Mouse (Mus musculus) monocyte, adult 5-6 weeks (primary cell): ENCODE data around the gene Plppr2. TPM values are rescaled to one million over a fixed set of nuclear protein-coding genes. Genes with fewer than 3 reads are reported as not detected.
A peak's percentile ranks its signal among the peaks of the same experiment; 100 is the strongest.

ENCODE experiments used
- ATAC-seq: fragments of 153-309, 156-312 bp; replicated peaks from 2 replicates; pipeline ENCODE4 v1.8.0; 2017; ENCODE audit warnings: mild to moderate bottlenecking; ENCODE audit not compliant: low TSS enrichment, insufficient number of reproducible peaks, severe bottlenecking, poor library complexity, low FRiP score
- total RNA-seq: library from RNA; stranded (forward); fragments of 200-1000, 200-491, 200-594 nt; gene quantifications from 3 replicates; pipeline ENCODE4 v1.2.3, GENCODE M21; 2017

The Plppr2 gene
- total RNA-seq, 1 experiment from 2014 or later = not detected

DNA sequence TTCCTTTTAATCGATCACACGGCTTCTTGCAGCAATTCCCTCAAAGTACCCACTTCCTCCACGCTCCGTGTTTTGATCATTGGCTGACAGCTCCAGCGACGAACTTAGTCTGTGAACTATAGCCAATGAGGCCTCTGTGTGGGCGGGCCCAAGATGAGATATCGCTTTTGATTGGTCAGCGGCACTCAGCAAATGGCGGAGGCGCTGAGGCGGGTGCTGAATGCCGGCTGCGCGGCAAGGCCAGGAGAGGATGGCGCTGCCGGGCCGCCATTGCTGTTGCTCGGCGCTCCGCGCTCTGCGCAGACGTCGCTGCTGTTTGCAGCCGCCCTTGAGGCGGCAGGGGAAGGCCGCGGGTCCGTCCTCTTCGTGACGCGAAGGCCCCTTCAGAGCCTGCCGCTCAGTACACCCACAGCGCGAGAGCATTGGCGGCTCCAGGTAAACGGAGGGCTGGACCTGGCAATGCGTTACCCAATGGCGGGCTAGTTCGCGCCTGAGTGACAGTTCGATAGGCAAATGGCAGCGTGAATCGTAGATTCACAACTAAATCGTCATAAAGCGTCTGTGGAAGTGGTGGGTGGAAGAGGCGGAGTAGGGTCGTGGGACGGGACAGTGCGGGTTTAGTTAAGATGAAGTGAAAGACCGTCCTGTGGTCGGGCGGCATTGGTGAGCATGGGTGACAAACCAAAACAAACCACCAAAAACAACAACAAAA lies 18.9 kb downstream of the Plppr2 start, which contains the start of gene Swsap1:
Swsap1 (plus strand) TSS at position 186 of the 712 bp plus-strand sequence.
- ATAC-seq = peak; percentile 94

DNA sequence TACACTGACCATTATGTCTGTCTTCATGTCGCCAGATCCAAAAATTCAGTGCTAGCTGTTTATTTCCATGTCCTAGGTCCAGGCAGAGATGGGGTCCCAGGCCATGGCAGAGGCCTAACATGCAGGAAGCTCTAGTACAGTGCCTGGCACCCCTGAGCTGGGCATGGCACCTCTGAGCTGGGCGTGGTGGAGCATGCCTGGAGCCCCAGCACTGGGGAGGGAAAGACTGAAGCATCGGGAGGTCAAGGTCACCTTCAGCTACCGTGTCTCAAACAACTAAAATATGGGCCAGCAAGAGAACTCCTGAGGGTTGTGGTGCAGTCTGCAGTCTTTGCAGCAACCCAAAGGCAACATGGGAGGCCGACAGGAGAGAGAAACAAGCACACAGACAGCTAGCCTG lies 21.5 kb downstream of the Plppr2 start:
- ATAC-seq = no peak

DNA sequence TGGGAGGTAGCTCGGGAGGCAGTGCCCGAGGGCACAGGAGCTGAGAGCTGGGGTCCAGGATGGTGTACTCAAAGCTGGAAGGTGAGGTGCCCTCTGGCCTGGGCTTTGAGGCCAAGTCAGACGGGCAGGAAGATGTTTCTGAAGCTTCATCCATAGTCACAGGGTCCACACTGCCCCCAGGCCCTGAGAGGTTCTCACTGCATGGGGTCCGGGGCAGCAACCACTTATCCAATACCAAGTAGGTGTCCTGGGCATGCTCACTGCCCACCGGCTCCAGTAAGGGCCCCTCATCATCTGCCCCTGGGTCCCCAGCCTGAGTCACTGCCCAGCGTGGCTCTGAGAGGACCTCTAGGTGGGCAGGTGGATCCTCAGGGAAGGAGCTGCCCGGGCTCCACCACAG lies 22.4 kb downstream of the Plppr2 start:
- ATAC-seq = no peak

DNA sequence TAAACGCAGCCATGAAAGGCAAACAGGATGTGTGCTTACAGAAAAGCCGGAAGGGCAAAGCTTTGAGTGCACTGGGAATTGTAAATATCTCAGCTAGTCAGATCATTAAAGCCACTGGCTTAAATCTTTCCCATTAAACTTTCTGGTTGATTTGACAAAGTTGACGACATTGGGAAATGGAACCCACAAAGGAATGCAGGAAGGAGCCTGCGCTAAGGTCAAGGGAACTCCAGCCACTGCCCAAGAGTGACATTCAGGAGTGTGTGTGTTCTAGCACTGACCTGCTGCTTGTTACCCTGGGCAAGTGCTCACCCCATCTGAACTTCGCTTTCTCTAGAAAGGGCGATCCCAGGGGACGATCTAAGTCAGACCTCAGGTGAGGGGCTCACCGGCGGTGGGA lies 23.3 kb downstream of the Plppr2 start:
- no peak for ATAC-seq

DNA sequence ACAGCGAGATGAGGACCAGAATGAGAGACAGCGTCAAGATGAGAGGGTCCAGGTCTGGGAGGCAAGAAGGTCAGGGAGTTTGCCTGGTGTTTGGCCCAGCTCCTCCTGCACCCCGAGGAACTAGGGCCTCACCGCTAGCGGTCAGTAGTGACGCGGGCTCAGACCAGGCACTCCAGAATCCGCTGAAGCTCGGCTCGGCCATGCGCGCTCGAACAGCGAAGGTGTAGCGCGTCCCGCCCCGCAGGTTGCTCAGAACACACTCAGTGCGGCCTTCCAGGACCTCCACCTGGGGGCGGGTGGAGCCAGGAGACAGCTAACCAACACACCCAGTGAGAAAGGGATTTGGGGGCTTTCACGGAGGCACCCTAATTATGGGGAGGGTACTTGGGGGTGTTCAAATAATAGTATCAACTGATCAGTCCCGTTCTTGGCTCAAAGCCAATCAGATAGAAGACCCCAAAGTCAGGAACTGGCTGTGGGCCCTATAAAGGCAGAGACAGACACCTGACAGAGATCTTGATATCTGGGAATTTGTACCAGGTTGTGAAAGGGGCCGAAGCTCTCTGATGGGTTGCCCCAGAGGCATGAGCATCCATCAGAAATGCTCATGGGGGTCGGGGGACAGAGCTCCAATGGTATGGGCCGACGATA lies 23.9 kb downstream of the Plppr2 start:
- no peak for ATAC-seq

DNA sequence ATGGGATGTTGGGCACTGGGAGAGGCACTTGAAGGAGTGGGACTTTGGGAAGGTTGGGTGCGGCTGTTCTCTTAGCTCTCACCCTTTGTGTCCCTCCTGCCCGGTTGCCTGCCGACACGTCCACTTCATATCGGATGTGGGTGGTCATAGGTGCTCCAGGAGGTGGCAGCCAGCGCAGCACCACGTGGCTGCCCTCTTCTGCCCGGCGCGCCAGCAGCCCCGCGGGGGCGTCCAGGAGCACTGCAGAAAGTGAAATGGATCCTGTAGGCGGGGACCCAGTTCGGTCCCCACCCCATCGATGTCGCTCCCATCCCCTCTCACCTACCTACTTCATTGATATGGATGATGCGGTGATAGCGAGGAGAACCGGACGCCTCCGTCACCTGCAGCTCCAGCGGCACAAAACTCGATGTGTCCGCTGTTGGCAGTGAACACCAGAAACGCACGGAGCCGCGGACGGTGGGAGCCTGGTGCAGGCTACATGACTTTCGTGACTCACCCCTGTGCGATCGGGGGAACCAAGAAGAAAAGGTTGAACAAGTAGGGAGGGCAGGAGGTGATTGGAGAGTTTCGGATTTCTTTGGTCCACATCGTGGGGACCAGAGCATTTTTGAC lies 24.6 kb downstream of the Plppr2 start:
- no peak for ATAC-seq

DNA sequence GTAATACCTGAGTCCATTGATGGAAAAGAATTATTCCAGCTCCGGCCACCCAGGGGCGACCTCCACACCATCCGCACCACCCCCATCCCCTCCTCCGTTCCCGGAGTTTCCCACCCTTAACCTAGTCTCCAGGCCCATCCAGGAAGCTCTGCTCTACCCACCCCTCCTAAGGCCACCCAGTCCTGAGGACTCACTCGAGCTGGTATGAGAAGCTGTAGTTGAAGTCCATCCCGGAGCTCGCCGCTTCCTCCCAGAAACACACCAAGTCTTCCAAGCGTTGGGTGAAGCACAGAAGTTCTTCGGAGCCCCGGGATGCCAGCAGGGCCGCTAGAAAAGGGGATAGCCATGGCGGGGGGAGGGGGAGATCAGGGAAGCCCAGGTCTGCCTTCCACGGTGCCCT lies 25.2 kb downstream of the Plppr2 start:
- no peak for ATAC-seq

DNA sequence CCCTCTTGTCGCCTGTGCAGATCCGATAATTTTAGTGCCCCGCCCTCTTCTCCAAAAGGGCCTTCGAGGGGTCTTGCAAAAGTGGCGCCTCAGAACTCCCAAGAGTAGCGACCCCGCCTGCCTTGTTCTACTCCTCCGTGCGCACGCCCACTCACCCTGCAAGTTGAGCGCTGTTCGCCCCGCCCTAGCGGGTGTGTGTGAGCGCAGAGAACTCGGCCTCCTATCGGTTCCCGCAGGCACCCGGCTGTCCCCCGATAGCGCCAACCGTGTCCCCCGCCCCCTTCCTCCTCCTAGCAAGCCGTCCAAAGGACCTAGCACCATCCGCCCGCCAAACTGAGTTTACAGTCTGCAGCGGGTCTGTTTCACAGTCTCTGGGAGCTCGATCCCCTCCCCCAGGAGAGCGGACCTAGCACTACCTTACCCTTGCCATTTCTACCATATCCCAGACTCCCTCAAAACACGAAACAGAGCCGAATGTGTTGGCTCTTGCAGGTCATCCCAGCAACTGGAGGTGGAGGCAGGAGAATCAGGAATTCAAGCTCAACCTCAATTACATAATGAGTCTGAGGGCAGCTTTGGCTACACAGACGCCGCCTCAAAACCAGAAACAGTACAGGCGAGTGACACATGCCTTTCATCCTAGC lies 25.7 kb downstream of the Plppr2 start:
- ATAC-seq = no peak

DNA sequence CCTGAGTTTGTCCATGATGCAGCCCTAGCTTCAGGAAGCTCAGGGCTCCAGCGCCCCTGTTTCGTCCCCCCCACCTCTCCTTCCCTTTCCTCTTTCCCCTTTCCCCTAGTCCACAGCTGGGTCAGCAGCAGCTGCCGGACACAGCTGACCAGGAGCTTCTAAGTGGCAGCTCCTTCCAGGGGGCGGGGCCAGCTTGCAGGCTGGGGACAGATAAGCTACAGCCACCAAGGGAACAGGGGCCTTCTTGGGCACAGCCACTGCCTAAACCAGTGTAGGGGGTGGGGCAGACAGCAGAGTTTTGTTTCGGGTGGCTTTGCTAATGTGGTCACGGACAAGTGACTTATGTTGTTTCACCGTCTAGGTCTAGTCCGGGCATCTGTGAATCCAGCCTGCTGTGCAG lies 26.6 kb downstream of the Plppr2 start, which contains the start of gene Epor:
Epor (minus strand) TSS at position 90 of the 400 bp plus-strand sequence.
- no peak for ATAC-seq

DNA sequence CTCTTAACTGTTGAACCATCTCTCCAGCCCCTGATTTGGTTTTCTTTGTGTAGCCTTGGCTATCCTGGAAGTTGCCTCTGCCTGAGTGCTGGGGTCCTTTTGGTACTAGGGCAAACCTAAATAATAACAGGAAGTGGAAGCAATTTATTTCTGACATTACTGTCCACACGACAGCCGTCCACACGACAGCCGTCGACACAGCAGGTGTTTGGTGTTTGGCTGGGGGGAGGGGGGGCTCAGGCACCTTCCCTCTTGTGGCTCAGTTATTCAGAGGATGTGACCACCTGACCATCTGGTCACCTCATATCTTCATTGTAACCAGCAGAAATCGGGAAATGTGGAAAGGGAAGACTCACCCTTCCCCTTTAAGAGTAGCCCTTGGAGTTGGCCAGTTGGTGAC lies 32.0 kb downstream of the Plppr2 start:
- ATAC-seq = no peak

DNA sequence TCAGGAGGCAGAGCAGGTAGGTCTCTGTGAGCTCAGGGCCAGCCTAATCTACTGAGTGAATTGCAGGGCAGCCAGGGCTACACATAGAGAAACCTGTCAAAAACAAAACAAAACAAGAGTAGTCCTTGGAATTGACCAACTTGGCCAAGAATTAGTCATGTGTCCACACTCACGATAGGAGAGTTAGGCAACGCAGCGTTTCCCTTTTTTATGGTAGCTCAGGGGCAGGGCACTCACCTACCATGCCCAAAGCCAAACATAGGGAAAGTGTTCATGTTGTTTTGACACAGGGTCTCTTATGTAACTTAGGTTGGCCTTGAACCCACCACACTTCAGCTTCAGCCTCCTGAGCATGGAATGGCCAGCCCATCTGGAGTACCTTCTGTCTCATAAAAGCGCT lies 32.5 kb downstream of the Plppr2 start:
- ATAC-seq = no peak

DNA sequence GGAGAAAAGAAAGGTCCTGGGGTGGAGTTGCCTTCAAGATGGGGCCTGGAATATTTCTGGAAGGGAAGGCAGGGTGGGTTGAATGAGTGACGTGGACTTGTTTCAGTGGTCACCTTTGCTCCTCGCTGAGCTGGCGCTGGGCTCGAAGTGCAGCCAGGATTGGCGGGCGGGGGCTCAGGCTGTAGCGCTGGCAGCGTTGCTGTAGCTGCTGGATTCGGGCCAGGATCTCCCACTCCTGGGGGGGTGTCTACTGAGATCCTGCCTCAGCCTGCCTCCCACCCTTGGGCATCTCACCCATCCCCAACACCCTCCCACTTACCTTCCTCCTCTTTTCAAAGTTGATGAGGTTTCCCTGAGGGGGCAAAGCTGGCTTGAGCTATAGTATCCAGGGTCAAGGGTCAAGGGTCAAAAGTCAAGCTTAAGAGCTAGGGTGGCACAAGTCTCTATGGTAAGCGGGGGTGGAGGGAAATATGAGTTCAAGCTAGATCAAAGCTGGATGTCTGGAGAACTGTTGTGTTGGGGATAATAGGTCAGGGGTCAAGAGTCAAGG lies 39.9 kb downstream of the Plppr2 start:
- no peak for ATAC-seq

DNA sequence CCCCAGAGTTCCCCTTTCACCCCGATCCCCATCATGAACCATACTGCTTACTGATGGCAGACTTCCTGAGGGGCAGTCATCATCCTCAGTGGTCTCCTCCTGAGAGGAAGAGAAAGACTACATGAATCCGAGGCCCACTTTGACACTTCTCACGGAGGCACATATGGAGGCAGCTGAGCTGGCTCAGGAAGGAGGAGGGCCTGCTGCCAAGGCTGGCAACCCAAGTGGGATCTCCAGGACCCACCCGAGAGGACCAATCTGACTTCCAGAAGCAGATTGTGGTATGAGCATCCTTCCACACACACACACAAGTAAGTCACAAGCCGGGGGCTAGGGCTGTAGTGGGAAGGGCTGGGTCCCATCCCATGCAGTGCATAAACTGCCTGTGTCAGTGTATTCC lies 40.5 kb downstream of the Plppr2 start:
- ATAC-seq = no peak

DNA sequence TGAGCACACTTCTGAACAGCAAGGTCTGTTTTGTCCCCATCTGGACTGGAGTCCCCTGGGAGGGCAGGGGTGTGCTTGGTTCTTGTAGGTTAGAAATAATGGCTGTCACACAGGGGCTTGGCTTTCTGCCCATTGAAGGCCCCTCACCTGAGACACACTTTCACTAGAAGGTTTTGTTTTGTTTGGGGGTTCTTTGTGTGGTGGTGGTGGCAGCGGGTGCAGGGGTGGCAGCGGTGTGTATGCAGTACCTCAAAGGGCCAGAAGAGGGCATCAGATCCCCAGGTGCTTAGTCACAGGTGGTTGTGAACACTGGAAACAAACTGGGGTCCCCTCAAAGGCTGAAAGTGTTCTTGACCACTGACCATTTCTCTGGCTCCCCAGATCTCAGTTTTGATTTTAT lies 41.1 kb downstream of the Plppr2 start:
- ATAC-seq = 0 out of 2 replicates have a peak, but pooled peaks have one; percentile 40

DNA sequence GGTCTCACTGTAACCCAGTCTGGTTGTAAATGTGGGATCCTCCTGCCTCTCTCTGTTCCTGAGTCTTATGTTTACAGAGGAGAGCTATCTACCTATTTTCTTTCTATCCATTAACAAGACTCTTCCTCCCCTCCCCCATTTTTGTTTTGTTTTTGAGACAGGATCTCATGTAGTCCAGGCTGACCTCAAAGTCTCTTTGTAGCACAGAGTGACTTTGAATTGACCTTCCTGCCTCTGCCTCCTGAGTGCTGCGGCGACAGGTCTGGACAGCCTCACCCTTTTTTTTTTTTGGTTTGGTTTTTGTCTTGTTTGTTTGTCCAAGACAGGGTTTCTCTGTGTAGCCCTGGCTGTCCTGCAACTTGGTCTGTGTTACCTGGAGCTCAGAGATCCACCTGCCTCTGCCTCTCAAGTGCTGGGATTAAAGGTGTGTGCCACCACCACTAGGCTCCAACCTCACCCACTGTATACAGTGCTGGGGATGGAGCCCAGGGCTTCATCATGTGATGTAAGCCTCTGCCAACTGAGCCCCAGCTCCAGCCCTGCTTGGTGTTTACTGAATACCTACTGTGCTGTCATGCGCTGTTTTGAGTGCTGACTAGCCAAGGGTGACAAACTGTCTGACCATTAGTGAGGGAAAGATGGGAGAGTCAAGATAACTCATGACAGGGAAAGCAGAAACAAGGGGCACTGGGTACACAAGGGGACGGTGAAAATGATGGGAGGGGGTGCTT lies 41.7 kb downstream of the Plppr2 start:
- no peak for ATAC-seq

DNA sequence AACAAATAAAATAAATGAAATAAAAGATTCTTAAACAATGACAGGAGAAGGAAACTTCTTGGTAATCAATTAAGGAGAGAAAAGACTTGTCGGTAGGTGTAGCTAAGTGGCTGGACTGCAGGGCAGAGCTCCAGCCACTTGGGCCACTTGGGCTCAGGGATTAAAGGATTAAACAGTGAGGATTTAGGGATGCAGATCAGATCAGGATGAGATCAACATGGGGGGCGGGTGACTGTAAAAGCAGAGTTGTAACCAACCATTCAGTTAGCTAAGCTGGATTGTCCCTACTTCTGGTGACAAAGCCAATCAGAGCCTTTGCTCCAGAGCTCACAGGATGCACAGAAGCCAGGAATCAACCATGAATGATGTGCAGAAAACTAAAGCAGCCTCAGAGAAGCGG lies 47.1 kb downstream of the Plppr2 start:
- ATAC-seq = no peak

DNA sequence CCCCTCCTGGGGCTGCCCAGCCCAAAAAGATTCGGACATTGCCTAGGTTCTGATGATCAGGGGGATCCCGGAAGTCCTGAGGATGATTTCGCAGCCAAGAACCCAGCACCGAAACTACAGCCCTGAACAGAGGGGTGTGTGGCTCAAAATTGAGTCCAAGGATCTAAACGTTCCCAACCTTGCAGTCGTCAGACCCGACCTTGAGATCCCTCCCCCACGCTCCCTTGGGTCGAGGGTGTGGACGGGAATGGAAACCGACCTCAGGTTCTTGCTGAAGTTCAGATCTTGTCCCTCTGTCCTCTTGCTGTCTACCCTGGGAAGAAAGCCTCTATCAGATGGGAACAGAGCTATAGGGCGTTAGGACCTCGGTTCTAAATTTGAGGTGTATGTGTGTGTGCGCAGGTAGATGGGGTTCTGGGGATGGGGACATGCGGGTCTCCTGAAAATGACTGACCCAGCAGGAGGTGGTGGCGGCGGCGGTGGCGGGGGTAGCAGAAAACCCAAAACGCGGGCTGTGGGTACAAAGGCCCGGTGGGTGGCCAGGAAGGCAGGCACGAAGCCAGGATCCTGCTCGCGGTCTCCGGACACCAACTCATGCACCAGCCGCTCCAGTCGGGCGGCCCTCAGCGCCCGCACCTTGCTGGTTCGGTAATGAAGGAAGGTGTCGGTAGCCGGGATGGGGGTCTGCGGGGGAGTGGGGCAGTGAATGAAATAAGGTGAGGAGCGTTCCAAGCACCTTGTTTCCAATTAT lies 50.9 kb downstream of the Plppr2 start:
- ATAC-seq = no peak
